Mouse (Mus musculus): ENCODE data around the gene Serping1.
A peak's percentile ranks its signal among the peaks of the same experiment; 100 is the strongest.
"Not testable (repeated sequence)": the region's sequence is repeated elsewhere in the genome, so short reads cannot be mapped to it uniquely, and the experiment has no call there.

The Serping1 gene

GRCm38 (mm10) chr2:84738271-84738911 is 36.9 kb downstream of the Serping1 start:
- peak; percentile 30 for DNase-seq (ENCODE audit: low read depth, low spot score)

- DNase-seq (ENCODE audit: low read depth, low spot score) = no peak
These were observed 37.8 kb downstream of the Serping1 start for GRCm38 (mm10) chr2:84737451-84737925.

- DNase-seq (ENCODE audit: low read depth, low spot score) = no peak
These were observed 38.7 kb downstream of the Serping1 start for GRCm38 (mm10) chr2:84736312-84737161.

- DNase-seq (ENCODE audit: low read depth, low spot score) = no peak
These were observed 39.8 kb downstream of the Serping1 start for GRCm38 (mm10) chr2:84735346-84735920.

GRCm38 (mm10) chr2:84734919-84735318 is 40.3 kb downstream of the Serping1 start:
- no peak for DNase-seq (ENCODE audit: low read depth, low spot score)

- no peak for DNase-seq (ENCODE audit: low read depth, low spot score)
These were observed 40.8 kb downstream of the Serping1 start for GRCm38 (mm10) chr2:84734351-84734864.

GRCm38 (mm10) chr2:84733579-84734300 is 41.5 kb downstream of the Serping1 start, which contains the start of gene Ypel4:
Gene Ypel4, plus strand, starts transcription at chr2:84734058.
- no peak for DNase-seq (ENCODE audit: low read depth, low spot score)

- no peak for DNase-seq (ENCODE audit: low read depth, low spot score)
These were observed 42.9 kb downstream of the Serping1 start for GRCm38 (mm10) chr2:84732394-84732793.

GRCm38 (mm10) chr2:84731206-84731605 is 44.0 kb downstream of the Serping1 start:
- DNase-seq (ENCODE audit: low read depth, low spot score) = no peak

GRCm38 (mm10) chr2:84728191-84728590 is 47.1 kb downstream of the Serping1 start:
- DNase-seq (ENCODE audit: low read depth, low spot score) = not testable (repeated sequence)

GRCm38 (mm10) chr2:84727172-84727858 is 47.9 kb downstream of the Serping1 start, which contains the start of gene Clp1:
Gene Clp1, minus strand, starts transcription at chr2:84727350.
- peak; percentile 99 for DNase-seq (ENCODE audit: low read depth, low spot score)

- peak; percentile 26 for DNase-seq (ENCODE audit: low read depth, low spot score)
These were observed 48.5 kb downstream of the Serping1 start for GRCm38 (mm10) chr2:84726716-84727115.

GRCm38 (mm10) chr2:84725770-84726169 is 49.5 kb downstream of the Serping1 start:
- DNase-seq (ENCODE audit: low read depth, low spot score) = no peak

GRCm38 (mm10) chr2:84723856-84724255 is 51.4 kb downstream of the Serping1 start:
- DNase-seq (ENCODE audit: low read depth, low spot score) = no peak

GRCm38 (mm10) chr2:84721182-84721581 is 54.1 kb downstream of the Serping1 start:
- DNase-seq (ENCODE audit: low read depth, low spot score) = no peak

- DNase-seq (ENCODE audit: low read depth, low spot score) = no peak
These were observed 54.5 kb downstream of the Serping1 start for GRCm38 (mm10) chr2:84720718-84721117.

GRCm38 (mm10) chr2:84717357-84717756 is 57.9 kb downstream of the Serping1 start:
- DNase-seq (ENCODE audit: low read depth, low spot score) = no peak

- DNase-seq (ENCODE audit: low read depth, low spot score) = peak; percentile 69
These were observed 58.6 kb downstream of the Serping1 start for GRCm38 (mm10) chr2:84716423-84717355.

- DNase-seq (ENCODE audit: low read depth, low spot score) = peak; percentile 87
These were observed 59.5 kb downstream of the Serping1 start for GRCm38 (mm10) chr2:84715562-84716361.

Measured in A20 (cell line).